Mouse (Mus musculus): ENCODE measurements around the gene Rrp12. TPM values are rescaled to one million over a fixed set of nuclear protein-coding genes. Genes with fewer than 3 reads are reported as not detected.

The Rrp12 gene
- polyA plus RNA-seq, 1 experiment from 2014 or later, result 24.3 TPM

Other genes with a start within 250 kb of the Rrp12 start
- gene Slit1, start 152.5 kb downstream of the Rrp12 start, polyA plus RNA-seq (2016; fragmentation: Nextera tagmentation; extraction: Ambion mirVana), result 11.0 and 14.0 TPM in 2 replicates
- 36.0 and 38.8 TPM in 2 replicates for gene Arhgap19, start 94.1 kb downstream of the Rrp12 start, polyA plus RNA-seq (2016; fragmentation: Nextera tagmentation; extraction: Ambion mirVana)
- gene Frat1, start 66.2 kb downstream of the Rrp12 start, polyA plus RNA-seq (2016; fragmentation: Nextera tagmentation; extraction: Ambion mirVana), result 18.1 and 20.5 TPM in 2 replicates
- 19.3 and 22.7 TPM in 2 replicates for gene Frat2, start 48.0 kb downstream of the Rrp12 start, polyA plus RNA-seq (2016; fragmentation: Nextera tagmentation; extraction: Ambion mirVana)
- gene Pgam1, start 15.8 kb upstream of the Rrp12 start, polyA plus RNA-seq (2016; fragmentation: Nextera tagmentation; extraction: Ambion mirVana), result 621 and 639 TPM in 2 replicates
- gene Exosc1, start 37.2 kb upstream of the Rrp12 start, polyA plus RNA-seq (2016; fragmentation: Nextera tagmentation; extraction: Ambion mirVana), result 77.7 and 83.2 TPM in 2 replicates
- gene Zdhhc16, start 37.3 kb upstream of the Rrp12 start, polyA plus RNA-seq (2016; fragmentation: Nextera tagmentation; extraction: Ambion mirVana), result 79.5 and 82.5 TPM in 2 replicates
- 32.2 and 36.7 TPM in 2 replicates for gene Mms19, start 85.0 kb upstream of the Rrp12 start, polyA plus RNA-seq (2016; fragmentation: Nextera tagmentation; extraction: Ambion mirVana)
- 7.1 and 7.8 TPM in 2 replicates for gene Ubtd1, start 85.6 kb upstream of the Rrp12 start, polyA plus RNA-seq (2016; fragmentation: Nextera tagmentation; extraction: Ambion mirVana)
- 0.28 and 0.49 TPM in 2 replicates for gene Ankrd2, start 139.8 kb upstream of the Rrp12 start, polyA plus RNA-seq (2016; fragmentation: Nextera tagmentation; extraction: Ambion mirVana)
- gene Hoga1, start 149.4 kb upstream of the Rrp12 start, polyA plus RNA-seq (2016; fragmentation: Nextera tagmentation; extraction: Ambion mirVana), result 1.1 and 1.5 TPM in 2 replicates
- 0.14 TPM in 2 replicates for gene 4933411K16Rik, start 156.1 kb upstream of the Rrp12 start, polyA plus RNA-seq (2016; fragmentation: Nextera tagmentation; extraction: Ambion mirVana)
- gene Morn4, start 190.2 kb upstream of the Rrp12 start, polyA plus RNA-seq (2016; fragmentation: Nextera tagmentation; extraction: Ambion mirVana), result 73.4 and 75.1 TPM in 2 replicates
- 31.0 and 32.0 TPM in 2 replicates for gene Pi4k2a, start 194.3 kb upstream of the Rrp12 start, polyA plus RNA-seq (2016; fragmentation: Nextera tagmentation; extraction: Ambion mirVana)
- 10.4 and 10.5 TPM in 2 replicates for gene Avpi1, start 232.9 kb upstream of the Rrp12 start, polyA plus RNA-seq (2016; fragmentation: Nextera tagmentation; extraction: Ambion mirVana)